Mouse (Mus musculus) neural tube, embryonic 15.5 days (tissue): Measurements from ENCODE around the gene Ssbp2. TPM values are rescaled to one million over a fixed set of nuclear protein-coding genes. Genes with fewer than 3 reads are reported as not detected.
A peak's percentile ranks its signal among the peaks of the same experiment; 100 is the strongest.

Experiments used
- ATAC-seq: fragments of 200-750 bp; cut with Nextera tagmentation; 2 replicates; pipeline ENCODE4 v1.8.0; 2017; ENCODE audit warnings: mild to moderate bottlenecking, moderate TSS enrichment, moderate library complexity; ENCODE audit not compliant: low FRiP score
- H3K27ac ChIP-seq: fragments of 300-500 bp; sonication (generic); replicated peaks from 2 replicates; pipeline ENCODE4 v1.5.1; 2015; ENCODE audit warnings: mild to moderate bottlenecking, inconsistent platforms
- H3K27me3 ChIP-seq: fragments of 300-500 bp; sonication (generic); replicated peaks from 2 replicates; pipeline ENCODE4 v1.6.1; 2015; ENCODE audit warnings: inconsistent platforms
- H3K36me3 ChIP-seq: fragments of 300-500 bp; sonication (generic); 2 replicates; pipeline ENCODE4 v1.6.1; 2015; ENCODE audit warnings: inconsistent platforms
- H3K4me1 ChIP-seq: fragments of 300-500 bp; sonication (generic); 2 replicates; pipeline ENCODE4 v1.6.1; 2015; ENCODE audit warnings: inconsistent platforms
- H3K4me2 ChIP-seq: fragments of 300-500 bp; sonication (generic); 2 replicates; pipeline ENCODE4 v1.6.1; 2015; ENCODE audit warnings: inconsistent platforms, mild to moderate bottlenecking, moderate library complexity
- H3K4me3 ChIP-seq: fragments of 300-500 bp; sonication (generic); replicated peaks from 2 replicates; pipeline ENCODE4 v1.5.1; 2015; ENCODE audit warnings: mild to moderate bottlenecking, inconsistent platforms
- H3K9ac ChIP-seq: fragments of 300-500 bp; sonication (generic); replicated peaks from 2 replicates; pipeline ENCODE4 v1.6.1; 2015; ENCODE audit warnings: mild to moderate bottlenecking, inconsistent platforms
- H3K9me3 ChIP-seq: fragments of 300-500 bp; sonication (generic); replicated peaks from 2 replicates; pipeline ENCODE4 v1.6.1; 2016; ENCODE audit warnings: inconsistent platforms
- WGBS: fragments of 180-500 bp; shearing (Covaris S2); methylation state at CpG from one replicate; pipeline ENCODE4 v1.1.7; 2015; ENCODE audit warnings: mixed read lengths; 5-methylcytosine and 5-hydroxymethylcytosine counted together
- polyA plus RNA-seq: library from polyadenylated mRNA; unstranded; fragments of >200 nt; fragmentation: Nextera tagmentation; extraction: Ambion mirVana; gene quantifications from 2 replicates; pipeline ENCODE4 v1.2.1, GENCODE M21; 2015

Ssbp2 gene
- polyA plus RNA-seq, 1 experiment from 2014 or later: 214 TPM

DNA sequence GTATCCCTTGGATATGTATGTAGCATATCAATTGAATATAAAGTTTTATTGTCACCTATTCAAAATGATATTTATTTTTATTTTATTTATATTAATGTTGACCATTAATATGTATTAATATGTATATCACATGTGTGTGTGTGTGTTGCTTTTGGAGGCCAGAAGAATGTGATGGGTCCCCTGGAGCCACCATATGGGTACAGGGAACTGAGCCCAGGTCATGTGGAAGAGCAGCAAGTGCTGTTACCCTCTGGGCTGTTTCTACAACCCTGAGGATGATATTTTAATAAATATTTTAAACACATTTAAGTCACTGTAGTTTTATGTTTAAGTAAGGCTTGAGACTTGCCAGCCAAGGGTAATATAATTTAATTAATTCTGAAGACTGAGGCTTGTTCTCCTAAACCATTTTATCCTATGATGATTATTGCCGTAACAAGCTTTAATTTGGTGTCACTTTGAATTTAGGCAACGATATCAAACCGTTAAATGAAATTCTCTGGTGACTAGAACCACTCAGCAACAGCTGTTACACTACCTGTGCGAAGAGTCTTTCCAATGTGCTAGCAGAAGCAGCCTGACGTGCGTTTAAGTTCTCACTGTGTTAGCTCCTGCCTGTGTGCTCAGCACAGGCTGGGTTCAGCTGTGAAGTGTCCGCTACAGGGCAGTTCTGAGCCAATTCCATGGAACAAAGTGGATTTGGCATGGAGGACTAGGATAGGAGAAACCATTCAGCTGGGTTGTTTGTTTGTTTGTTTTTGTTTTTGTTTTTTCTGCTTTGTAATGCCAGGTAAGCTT, 145.2 kb downstream of the Ssbp2 start:
- Histone ChIP-seq H3K9ac (no peak overlapping the region), H3K36me3 (no peaks in the 10 kb centered on the region; the same call in 1 of the 2 replicates), H3K27ac (no peak overlapping the region), H3K27me3 (no peaks in the 10 kb centered on the region), H3K4me2 (no peak overlapping the region), H3K4me1 (0 out of 2 replicates have a peak, but pooled peaks cover 3% of the 10 kb centered on the region), H3K4me3 (no peak overlapping the region), H3K9me3 (no peaks in the 10 kb centered on the region)
- no peak for ATAC-seq
- WGBS: 50% methylated on average over 7 of the region's 7 CpGs

DNA sequence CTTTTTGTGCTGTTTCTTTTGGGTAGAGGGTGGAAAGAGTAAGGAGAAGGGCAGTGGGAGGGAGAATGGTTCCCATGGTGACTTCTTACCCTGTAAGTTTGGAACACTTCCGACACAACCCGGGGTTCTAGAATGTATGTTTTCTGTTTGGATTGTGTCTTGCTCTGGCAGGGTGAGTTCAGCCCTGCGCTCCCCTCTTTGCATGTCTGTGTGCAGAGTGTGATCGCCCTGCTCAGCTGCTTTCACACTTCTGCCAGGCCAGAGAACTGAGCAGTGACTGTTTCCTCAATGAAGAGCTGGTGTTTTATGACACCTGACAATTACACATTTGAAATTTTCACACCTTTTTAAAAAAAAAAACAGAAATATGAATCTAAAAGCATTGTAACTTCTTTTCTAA, 150.5 kb downstream of the Ssbp2 start:
- WGBS: 79% methylated on average over 4 of the region's 4 CpGs
- no peak overlapping the region for H3K4me2 ChIP-seq
- no peaks in the 10 kb centered on the region for H3K9me3 ChIP-seq
- ATAC-seq: no peak
- H3K27ac ChIP-seq: no peak overlapping the region
- no peaks in the 10 kb centered on the region for H3K36me3 ChIP-seq
- no peaks in the 10 kb centered on the region for H3K4me1 ChIP-seq
- no peak overlapping the region for H3K4me3 ChIP-seq
- H3K27me3 ChIP-seq: no peaks in the 10 kb centered on the region
- H3K9ac ChIP-seq: no peak overlapping the region

DNA sequence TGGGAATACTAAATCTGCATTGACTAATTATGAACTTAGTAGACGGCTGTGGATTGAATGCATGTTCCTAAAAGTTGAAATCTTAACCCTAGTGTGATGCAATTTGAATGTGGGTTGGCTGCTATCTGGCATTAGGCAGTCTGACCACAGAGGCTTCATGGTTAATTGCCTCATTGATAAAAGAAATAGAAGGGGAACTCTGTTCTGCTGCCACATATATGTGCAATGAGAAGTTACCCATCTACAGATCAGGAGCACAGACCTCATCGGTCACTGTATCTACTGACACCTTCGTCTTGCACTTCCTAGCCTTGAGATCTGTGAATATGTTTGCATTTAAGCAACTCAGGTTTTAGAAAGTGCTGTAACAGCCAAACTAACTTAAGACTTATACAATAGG, 151.8 kb downstream of the Ssbp2 start:
- no peak overlapping the region for H3K9ac ChIP-seq
- no peaks in the 10 kb centered on the region for H3K9me3 ChIP-seq
- no peaks in the 10 kb centered on the region for H3K4me1 ChIP-seq
- no peak overlapping the region for H3K27ac ChIP-seq
- H3K36me3 ChIP-seq: no peaks in the 10 kb centered on the region
- H3K27me3 ChIP-seq: no peaks in the 10 kb centered on the region
- H3K4me2 ChIP-seq: no peak overlapping the region
- WGBS: 88% methylated on average over 3 of the region's 3 CpGs
- H3K4me3 ChIP-seq: no peak overlapping the region
- ATAC-seq: no peak

DNA sequence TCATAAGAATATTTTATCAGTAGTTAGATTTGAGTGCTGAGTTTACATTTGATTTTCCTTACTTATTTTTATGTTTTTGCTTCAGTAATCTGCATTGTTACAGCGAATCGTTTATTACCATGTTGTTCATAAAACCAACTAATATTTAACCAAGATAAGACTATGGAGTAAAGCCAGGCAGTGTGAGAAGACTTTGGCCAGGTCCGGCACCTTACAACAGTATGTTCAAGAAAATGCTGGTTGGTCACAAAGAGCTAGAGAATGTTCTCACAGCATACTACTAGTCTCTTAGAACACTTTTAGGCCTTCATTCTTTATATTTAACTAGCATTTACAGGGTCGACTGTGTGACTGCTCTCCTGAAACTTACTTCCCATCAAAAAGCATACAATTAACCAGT, 152.5 kb downstream of the Ssbp2 start:
- H3K9ac ChIP-seq: no peak overlapping the region
- H3K4me2 ChIP-seq: no peak overlapping the region
- no peaks in the 10 kb centered on the region for H3K9me3 ChIP-seq
- H3K27me3 ChIP-seq: no peaks in the 10 kb centered on the region
- ATAC-seq: no peak
- no peak overlapping the region for H3K27ac ChIP-seq
- no peaks in the 10 kb centered on the region for H3K36me3 ChIP-seq
- WGBS: 94% methylated on average over 4 of the region's 4 CpGs
- no peaks in the 10 kb centered on the region for H3K4me1 ChIP-seq
- no peak overlapping the region for H3K4me3 ChIP-seq

DNA sequence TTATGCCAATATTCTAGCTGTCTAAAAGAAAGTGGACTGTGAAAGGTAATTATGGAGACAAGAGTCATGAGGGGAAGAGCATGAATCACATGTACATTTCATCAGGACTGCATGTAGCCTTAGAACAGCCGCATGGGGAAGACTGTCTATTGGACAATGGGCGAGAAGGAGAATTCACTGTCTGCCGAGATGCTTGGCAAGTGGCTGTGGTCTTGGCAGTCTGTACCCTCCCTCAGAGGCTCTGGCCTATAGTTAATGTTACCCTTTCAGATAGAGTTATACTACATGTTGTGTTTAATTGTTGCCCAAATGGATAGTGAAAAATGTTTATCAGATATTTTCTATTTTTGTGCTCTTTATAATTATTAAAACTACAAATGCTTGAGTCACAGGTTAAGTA, 156.0 kb downstream of the Ssbp2 start:
- WGBS: 57% methylated on average over 3 of the region's 3 CpGs
- Histone ChIP-seq H3K9ac (no peak overlapping the region), H3K4me3 (no peak overlapping the region), H3K27me3 (no peaks in the 10 kb centered on the region), H3K9me3 (no peaks in the 10 kb centered on the region), H3K4me1 (no peaks in the 10 kb centered on the region), H3K36me3 (no peaks in the 10 kb centered on the region), H3K4me2 (no peak overlapping the region), H3K27ac (no peak overlapping the region)
- no peak for ATAC-seq

DNA sequence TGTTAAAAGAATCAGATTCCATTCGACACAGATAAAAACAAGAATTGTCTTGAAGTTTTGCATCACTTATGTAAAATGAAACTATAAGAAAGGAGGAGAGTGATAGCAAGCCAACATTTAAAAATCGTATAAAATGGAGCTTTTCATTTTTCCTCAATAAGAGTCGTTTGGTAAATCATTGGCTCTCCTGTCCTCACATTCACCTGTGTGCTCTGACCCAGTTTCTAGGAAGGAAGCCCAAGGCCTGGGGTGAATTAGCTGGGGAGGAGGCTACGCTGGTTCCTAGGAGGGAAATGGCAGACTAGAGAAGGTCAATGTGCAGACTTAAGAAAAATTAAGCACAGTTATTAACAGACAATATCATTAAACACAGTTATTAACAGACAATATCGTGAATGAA, 156.8 kb downstream of the Ssbp2 start:
- H3K27ac ChIP-seq: no peak overlapping the region
- WGBS: 93% methylated on average over 5 of the region's 5 CpGs
- no peak for ATAC-seq

DNA sequence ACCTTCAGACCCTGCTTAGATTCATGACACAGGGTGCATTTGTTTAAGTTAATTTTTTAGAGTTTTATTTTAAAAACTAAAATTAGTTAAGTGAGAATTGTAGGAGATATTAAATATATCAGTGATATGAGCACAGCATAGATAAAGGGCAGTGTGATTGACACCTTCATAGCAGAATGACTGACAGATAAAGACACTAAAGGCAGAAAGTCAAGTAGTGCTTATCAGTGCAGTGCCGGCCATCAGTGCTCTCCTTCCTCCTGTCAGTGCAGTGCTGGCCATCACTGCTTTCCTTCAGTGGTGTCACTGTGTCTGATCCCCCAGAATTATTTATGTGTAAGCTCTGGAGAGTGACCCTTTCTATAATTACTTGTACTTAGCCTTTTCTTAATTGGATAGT, 159.3 kb downstream of the Ssbp2 start:
- H3K9ac ChIP-seq: no peak overlapping the region
- no peaks in the 10 kb centered on the region for H3K9me3 ChIP-seq
- no peak overlapping the region for H3K27ac ChIP-seq
- no peak for ATAC-seq
- H3K27me3 ChIP-seq: no peaks in the 10 kb centered on the region
- H3K4me1 ChIP-seq: no peaks in the 10 kb centered on the region
- WGBS: 81% methylated on average over 1 of the region's 1 CpGs
- H3K36me3 ChIP-seq: no peaks in the 10 kb centered on the region
- no peak overlapping the region for H3K4me3 ChIP-seq
- H3K4me2 ChIP-seq: no peak overlapping the region

More for the DNA sequence above, 156.8 kb downstream of the Ssbp2 start:
- Histone ChIP-seq H3K4me3 (no peak overlapping the region), H3K27me3 (no peaks in the 10 kb centered on the region), H3K36me3 (no peaks in the 10 kb centered on the region), H3K9ac (no peak overlapping the region), H3K9me3 (no peaks in the 10 kb centered on the region), H3K4me1 (no peaks in the 10 kb centered on the region), H3K4me2 (no peak overlapping the region)

DNA sequence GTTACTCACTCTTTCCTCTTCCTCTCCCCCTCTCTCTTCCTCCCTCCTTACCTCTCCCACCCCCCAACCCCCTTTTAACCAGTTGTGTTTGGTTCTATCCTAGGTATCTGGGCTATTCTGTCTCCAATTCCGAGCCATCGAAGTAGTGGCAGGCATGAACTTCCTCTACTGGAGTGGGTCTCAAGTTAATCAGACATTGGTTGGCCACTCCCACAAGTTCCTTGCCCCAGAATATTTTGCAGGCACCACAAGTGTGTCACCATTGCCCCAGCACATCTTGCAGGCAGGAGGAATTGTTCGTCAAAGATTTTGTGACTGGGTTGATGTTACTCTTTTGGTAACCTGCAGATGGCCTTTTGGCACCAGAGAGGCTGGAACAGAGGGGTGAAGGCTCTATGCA, 160.5 kb downstream of the Ssbp2 start:
- no peaks in the 10 kb centered on the region for H3K27me3 ChIP-seq
- H3K4me3 ChIP-seq: no peak overlapping the region
- no peaks in the 10 kb centered on the region for H3K9me3 ChIP-seq
- no peaks in the 10 kb centered on the region for H3K36me3 ChIP-seq
- no peak overlapping the region for H3K27ac ChIP-seq
- no peak for ATAC-seq
- no peaks in the 10 kb centered on the region for H3K4me1 ChIP-seq
- 96% methylated on average over 3 of the region's 3 CpGs for WGBS
- H3K9ac ChIP-seq: no peak overlapping the region
- no peak overlapping the region for H3K4me2 ChIP-seq

DNA sequence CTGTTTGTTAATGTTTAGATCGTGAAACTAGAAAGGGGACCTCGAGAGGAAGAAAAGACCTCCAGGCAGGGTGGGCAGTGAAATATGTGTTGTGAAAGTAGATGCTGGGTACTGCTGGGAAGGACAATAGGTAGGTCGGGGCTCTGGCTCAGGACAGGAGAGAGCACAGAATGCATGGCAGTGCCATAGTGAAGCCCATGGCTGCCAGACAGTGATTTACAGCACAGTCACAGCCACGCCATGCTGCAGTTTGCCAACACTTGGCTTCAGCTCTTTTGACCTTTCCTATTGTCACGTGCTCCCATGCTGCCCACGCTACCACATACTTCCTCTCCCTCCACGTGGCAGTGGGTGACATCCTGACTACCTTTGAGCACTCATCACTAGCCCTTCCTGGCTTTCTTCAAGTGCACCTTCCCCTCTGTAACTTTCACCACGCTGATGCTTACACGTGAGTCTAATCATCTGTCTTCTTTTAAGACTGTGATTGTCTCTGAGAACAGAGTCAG, 171.3 kb downstream of the Ssbp2 start:
- H3K4me3 ChIP-seq: no peak overlapping the region
- H3K9ac ChIP-seq: no peak overlapping the region
- 33% methylated on average over 9 of the region's 9 CpGs for WGBS
- ATAC-seq: no peak
- no peaks in the 10 kb centered on the region for H3K36me3 ChIP-seq
- no peak overlapping the region for H3K4me2 ChIP-seq
- H3K9me3 ChIP-seq: no peaks in the 10 kb centered on the region
- H3K27me3 ChIP-seq: no peaks in the 10 kb centered on the region
- H3K4me1 ChIP-seq: peaks cover 8% of the 10 kb centered on the region; the same call in 1 of the 2 replicates
- H3K27ac ChIP-seq: no peak overlapping the region

DNA sequence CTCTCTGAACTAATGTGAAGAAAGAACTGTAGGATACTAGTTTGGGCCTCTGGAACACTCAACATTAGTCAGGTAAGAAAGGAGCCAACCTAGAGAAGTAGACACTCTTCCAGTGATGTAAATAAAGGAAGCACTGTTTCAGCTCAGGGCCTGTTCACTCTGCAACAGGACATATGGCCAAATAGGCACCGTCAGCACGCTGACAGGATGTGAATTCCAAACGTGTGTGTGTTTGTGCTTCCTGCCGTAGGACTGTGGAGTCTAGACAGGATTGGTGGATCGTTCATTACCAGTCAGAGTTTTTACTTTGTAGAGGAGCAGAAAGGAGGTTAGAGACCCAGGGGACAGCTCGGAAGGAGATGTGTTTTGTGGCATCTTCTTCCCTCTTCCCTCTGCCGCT, 174.0 kb downstream of the Ssbp2 start:
- Histone ChIP-seq H3K4me1 (peaks cover 8% of the 10 kb centered on the region; the same call in 1 of the 2 replicates), H3K27me3 (no peaks in the 10 kb centered on the region), H3K36me3 (no peaks in the 10 kb centered on the region), H3K4me3 (no peak overlapping the region), H3K9ac (no peak overlapping the region), H3K4me2 (no peak overlapping the region), H3K9me3 (no peaks in the 10 kb centered on the region), H3K27ac (no peak overlapping the region)
- 70% methylated on average over 7 of the region's 7 CpGs for WGBS
- ATAC-seq: no peak

DNA sequence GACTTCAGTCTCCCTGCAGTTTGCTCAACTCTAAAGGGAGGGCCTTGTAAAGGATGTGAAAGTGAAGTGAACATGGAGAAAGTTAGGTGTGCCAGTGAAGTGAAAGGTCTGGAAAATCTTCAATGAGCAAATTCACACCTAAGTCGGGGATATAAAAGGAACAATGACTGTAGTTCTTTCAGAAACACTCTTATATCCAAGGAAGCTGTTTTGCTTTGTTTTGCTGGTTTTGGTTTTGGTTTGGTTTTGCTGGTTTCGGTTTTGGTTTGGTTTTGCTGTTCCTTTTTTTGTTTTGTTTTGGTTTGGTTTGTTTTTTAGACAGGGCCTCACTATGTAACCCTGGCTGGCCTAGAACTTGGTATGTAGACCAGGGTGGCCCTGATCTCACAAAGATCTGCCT, 175.9 kb downstream of the Ssbp2 start:
- Histone ChIP-seq H3K27ac (no peak overlapping the region), H3K4me1 (peaks cover 8% of the 10 kb centered on the region; the same call in 1 of the 2 replicates), H3K4me3 (no peak overlapping the region), H3K4me2 (no peak overlapping the region), H3K36me3 (no peaks in the 10 kb centered on the region), H3K9ac (no peak overlapping the region), H3K27me3 (no peaks in the 10 kb centered on the region), H3K9me3 (no peaks in the 10 kb centered on the region)
- no peak for ATAC-seq
- 93% methylated on average over 2 of the region's 2 CpGs for WGBS

DNA sequence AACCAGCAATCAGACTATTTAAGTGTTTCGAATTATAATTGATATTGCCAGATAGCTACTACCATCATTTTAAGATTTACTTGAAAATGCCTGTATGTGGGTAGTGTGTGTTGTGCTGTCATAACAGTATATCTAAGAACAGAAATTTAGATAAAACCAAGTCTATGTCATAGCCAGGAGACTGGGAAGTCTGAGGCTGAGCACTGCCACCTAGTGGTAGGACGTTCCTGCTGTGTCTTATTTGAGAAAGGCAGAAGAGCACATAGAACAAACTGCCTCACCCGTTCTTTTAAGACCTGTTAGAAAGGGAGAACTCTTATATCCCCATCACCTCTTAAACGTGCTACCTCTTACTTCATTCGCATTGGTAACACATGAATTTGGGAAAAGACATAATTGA, 176.7 kb downstream of the Ssbp2 start:
- no peak overlapping the region for H3K9ac ChIP-seq
- no peaks in the 10 kb centered on the region for H3K36me3 ChIP-seq
- H3K27me3 ChIP-seq: no peaks in the 10 kb centered on the region
- 0 out of 2 replicates have a peak, but pooled peaks cover 3% of the 10 kb centered on the region for H3K4me1 ChIP-seq
- H3K27ac ChIP-seq: no peak overlapping the region
- ATAC-seq: peak; percentile 84; the same call in 1 of the 2 replicates
- H3K9me3 ChIP-seq: no peaks in the 10 kb centered on the region
- H3K4me2 ChIP-seq: no peak overlapping the region
- no peak overlapping the region for H3K4me3 ChIP-seq
- WGBS: 19% methylated on average over 5 of the region's 5 CpGs
